Mouse (Mus musculus) right cerebral cortex, postnatal 4 days (tissue): ENCODE measurements around the gene Rbm43.

Source experiments
- DNase-seq: peaks from one replicate; pipeline ENCODE4 v3.0.0-alpha.2; 2022

Rbm43 gene

GRCm38 (mm10) chr2:51934574-51935334 lies at the start of gene Rbm43:
Gene Rbm43 (minus strand): TSS chr2:51935163.
- peak; percentile 75 for DNase-seq

- no peak for DNase-seq
Measured at GRCm38 (mm10) chr2:51982288-51982687, 47.3 kb upstream of the Rbm43 start.

GRCm38 (mm10) chr2:51981630-51982029 lies 46.7 kb upstream of the Rbm43 start:
- DNase-seq: peak; percentile 8

GRCm38 (mm10) chr2:51973410-51973968 lies 38.5 kb upstream of the Rbm43 start, which contains the start of gene Nmi:
Gene Nmi (minus strand): TSS chr2:51973494.
- no peak for DNase-seq

- peak; percentile 23 for DNase-seq
Measured at GRCm38 (mm10) chr2:51972641-51973409, 37.9 kb upstream of the Rbm43 start.

- DNase-seq: no peak
Measured at GRCm38 (mm10) chr2:51972142-51972541, 37.2 kb upstream of the Rbm43 start.

GRCm38 (mm10) chr2:51970897-51971296 lies 35.9 kb upstream of the Rbm43 start:
- no peak for DNase-seq

GRCm38 (mm10) chr2:51967288-51967687 lies 32.3 kb upstream of the Rbm43 start:
- no peak for DNase-seq

- no peak for DNase-seq
Measured at GRCm38 (mm10) chr2:51953648-51954204, 18.8 kb upstream of the Rbm43 start.

GRCm38 (mm10) chr2:51950876-51951275 lies 15.9 kb upstream of the Rbm43 start:
- no peak for DNase-seq

- DNase-seq: no peak
Measured at GRCm38 (mm10) chr2:51948105-51948830, 13.3 kb upstream of the Rbm43 start.

GRCm38 (mm10) chr2:51945812-51946211 lies 10.8 kb upstream of the Rbm43 start:
- DNase-seq: no peak

- DNase-seq: no peak
Measured at GRCm38 (mm10) chr2:51941832-51942231, 6.9 kb upstream of the Rbm43 start.

GRCm38 (mm10) chr2:51938750-51939149 lies 3.8 kb upstream of the Rbm43 start:
- no peak for DNase-seq

- no peak for DNase-seq
Measured at GRCm38 (mm10) chr2:51937004-51937403, 2.0 kb upstream of the Rbm43 start.

- DNase-seq: no peak
Measured at GRCm38 (mm10) chr2:51936585-51936984, 1.6 kb upstream of the Rbm43 start.

- no peak for DNase-seq
Measured at GRCm38 (mm10) chr2:51935921-51936320, 958 bp upstream of the Rbm43 start.

- no peak for DNase-seq
Measured at GRCm38 (mm10) chr2:51933341-51934134, 1.4 kb downstream of the Rbm43 start.

- no peak for DNase-seq
Measured at GRCm38 (mm10) chr2:51931241-51931640, 3.7 kb downstream of the Rbm43 start.

- peak; percentile 69 for DNase-seq
Measured at GRCm38 (mm10) chr2:51914944-51915680, 19.9 kb downstream of the Rbm43 start.

- no peak for DNase-seq
Measured at GRCm38 (mm10) chr2:51914532-51914931, 20.4 kb downstream of the Rbm43 start.
